Mouse (Mus musculus): Measurements from ENCODE around the gene Vmn1r39.
"Not testable (repeated sequence)": the region's sequence is repeated elsewhere in the genome, so short reads cannot be mapped to it uniquely, and the experiment has no call there.

Gene Vmn1r39

DNA sequence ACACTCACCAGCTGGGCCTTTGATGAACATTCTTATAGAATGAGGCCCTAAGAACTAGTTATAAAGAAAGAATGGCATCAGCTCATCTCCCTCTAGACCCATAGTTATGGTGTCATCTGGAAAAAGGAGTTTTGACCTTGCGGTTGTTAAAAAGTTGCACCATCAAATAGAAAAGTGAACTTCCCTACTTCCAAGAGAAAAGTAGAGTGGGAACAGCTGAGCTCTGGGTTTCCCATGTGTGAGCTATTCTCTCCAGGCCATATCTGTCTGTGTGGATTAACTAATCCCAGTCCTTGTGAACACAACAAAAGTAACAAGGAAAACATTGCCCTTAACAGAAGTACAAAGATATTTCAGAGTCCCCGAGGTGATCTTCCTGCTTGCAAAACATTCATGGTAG, at the start of gene Vmn1r39:
Gene Vmn1r39, minus strand, starts transcription at position 101 of the 400 bp plus-strand sequence.
- DNase-seq (ENCODE audit: low spot score in 2 of 2), result no peak

DNA sequence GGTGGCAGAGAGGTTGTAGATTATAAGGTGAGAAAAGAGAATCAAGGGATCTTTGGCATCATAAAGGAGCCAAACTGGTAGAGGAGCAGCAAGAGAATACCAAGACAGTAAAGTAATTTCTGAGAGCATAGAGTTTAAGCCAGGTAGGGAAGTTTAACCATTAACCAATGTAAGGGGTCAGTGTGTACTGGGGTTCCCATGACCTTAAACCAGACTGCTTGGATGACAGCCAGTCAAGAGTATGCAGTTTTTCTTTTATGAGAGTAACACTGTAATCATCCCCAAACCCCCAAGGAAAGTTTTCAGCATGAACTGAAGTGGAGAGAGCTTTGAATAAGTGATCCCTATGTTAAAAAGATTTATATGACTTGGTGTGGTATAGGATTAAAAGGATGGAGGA, 49.0 kb upstream of the Vmn1r39 start:
- DNase-seq (ENCODE audit: low spot score in 2 of 2), result no peak

DNA sequence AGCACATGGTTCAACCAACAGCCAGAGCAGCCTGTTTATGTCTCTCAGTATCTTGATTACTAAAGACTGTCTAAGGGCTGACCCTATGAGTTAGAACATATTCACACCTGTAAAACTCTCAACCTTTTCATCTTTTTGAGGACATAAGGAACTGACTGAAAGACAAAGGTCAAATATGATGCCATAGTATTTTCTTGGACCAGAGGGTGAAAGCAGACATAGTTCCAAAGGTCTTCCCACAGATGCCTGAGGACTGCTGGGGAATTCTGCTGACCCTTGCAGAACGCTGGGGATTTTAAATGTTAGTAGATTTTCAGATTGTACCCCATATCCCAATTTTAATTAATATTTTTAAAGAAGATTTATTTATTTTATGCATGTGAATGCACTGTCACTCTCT, 47.9 kb upstream of the Vmn1r39 start:
- DNase-seq (ENCODE audit: low spot score in 2 of 2), result no peak

DNA sequence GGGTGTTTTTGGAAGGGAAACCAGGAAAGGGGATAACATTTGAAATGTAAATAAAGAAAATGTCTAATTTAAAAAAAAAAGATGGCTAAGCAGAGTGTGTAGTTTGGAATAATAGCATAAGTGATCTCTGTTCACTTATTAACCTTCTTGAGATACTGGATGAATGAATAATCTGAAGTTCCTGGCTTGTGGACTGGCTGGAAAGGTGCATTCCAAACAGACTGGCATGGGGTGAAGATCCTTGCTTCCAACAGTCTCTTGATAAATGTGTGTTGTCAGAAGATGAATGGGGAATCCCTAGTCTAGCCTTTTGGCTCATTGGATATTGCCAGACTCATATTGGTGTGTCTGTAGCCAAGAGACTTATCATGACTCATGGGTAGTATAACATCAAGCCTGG, 45.8 kb upstream of the Vmn1r39 start:
- DNase-seq (ENCODE audit: low spot score in 2 of 2), result no peak

DNA sequence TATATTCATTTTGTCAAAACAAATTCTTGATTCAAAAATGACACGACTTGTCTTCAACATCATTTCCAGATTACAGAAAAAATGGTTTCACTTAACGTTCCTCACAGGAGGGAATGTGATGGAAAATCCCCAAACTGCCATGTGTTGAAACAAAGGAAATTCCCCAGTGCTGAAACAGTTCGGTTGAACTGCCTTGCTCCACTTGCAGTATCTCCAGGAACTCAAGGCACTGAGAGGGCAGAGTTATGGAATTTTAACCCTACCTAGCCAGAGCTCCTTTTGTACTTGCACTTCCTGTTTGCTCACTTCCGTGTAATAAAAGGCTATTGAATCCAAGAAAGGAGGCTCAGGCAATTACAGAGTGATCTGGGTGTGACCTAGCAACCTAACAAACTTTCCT, 38.5 kb upstream of the Vmn1r39 start:
- DNase-seq (ENCODE audit: low spot score in 2 of 2), result no peak

DNA sequence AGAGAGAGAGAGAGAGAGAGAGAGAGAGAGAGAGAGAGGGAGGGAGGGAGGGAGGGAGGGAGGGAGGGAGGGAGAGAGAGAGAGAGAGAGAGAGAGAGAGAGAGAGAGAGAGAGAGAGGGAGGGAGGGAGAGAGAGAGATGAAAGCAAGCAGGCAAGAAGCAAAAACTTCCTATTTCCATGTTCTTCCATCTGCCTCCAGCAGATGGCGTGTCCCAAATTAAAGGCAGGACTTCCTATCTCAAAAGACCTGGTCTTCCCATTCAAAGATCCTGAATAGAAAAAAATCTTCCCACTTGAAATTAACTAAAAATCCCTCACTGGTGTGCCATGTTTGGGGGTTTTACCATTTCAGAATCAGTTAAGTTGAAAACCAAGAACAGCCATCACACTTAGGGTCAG, 30.2 kb upstream of the Vmn1r39 start:
- not testable (repeated sequence) for DNase-seq (ENCODE audit: low spot score in 2 of 2)

DNA sequence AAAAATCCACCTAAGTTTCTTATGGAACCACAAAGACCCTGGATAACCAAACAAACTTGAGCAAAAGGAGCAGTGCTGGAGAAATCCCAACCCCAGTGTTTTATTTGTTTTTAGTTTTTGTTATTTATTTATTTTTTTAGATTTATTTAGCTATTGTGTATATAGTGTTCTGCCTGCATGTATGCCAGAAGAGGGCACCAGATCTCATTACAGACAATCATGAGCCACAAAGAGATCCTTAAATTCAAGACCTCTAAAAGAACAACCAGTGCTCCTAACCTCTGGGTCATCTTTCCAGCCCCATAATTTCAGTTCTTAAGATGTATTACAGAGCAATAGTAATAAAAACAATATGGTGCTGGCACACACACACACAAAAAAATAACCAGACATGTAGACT, 26.5 kb upstream of the Vmn1r39 start:
- no peak for DNase-seq (ENCODE audit: low spot score in 2 of 2)

DNA sequence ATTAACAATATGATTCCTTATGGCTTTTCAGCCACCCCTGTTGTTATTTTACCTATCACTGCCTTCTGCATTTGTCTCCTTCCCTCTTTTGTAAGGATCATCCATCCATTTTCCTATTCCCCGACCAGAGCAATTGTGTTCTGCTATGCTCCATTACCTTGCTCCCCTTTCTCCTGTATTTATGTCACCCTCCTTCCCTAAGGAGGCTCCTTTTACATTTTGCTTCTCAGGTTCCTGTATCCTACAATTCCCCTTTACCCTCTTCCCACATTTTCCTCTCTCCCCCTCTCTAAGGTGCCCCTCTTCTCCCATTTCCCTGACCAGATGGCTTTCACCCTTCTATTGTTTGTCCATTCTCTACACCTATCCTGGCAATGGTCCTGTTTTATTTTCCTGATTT, 4.1 kb downstream of the Vmn1r39 start:
- no peak for DNase-seq (ENCODE audit: low spot score in 2 of 2)

DNA sequence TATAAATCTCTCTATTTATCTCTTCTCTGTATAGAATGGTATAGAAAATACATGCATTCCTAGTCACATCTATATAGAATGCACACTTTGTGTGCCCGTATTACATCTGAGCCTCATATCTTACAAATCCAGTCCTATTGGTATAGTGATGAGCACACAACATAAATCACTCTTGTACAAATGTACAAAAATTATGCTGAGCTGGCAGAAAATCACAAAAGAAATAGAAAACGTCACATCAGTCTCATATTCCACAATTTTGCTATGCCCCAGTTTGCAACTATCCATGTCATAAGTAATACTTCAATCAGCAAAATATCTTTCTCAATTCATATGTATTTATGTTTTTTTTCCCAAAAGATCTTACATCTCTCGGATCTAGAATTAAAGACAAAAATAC, 4.7 kb downstream of the Vmn1r39 start:
- DNase-seq (ENCODE audit: low spot score in 2 of 2), result no peak

DNA sequence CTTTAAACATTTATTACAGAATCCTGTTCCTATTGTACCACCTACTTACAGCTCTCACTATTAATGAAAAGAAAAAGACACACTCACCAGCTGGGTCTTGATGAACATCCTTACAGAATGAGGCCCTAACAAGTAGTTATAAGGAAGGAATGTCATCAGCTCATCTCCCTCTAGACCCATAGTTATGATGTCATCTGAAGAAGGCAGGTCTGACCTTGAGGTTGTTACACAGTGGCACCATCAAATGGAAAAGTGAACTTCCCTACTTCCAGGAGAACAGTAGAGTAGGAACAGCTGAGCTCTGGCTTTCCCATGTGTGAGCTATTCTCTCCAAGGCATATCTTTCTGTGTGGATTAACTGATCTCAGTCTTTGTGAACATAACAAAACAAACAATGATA, 27.9 kb downstream of the Vmn1r39 start, which contains the start of gene Vmn1r38:
Gene Vmn1r38, minus strand, starts transcription at position 101 of the 400 bp plus-strand sequence.
- not testable (repeated sequence) for DNase-seq (ENCODE audit: low spot score in 2 of 2)

Measured in spleen, postnatal 14 days (tissue).